Mouse (Mus musculus) forebrain, embryonic 14.5 days (tissue): Measurements from ENCODE around the gene Tial1. TPM values are rescaled to one million over a fixed set of nuclear protein-coding genes. Genes with fewer than 3 reads are reported as not detected.

Experiments used
- ATAC-seq: fragments of 200-750 bp; cut with Nextera tagmentation; 2 replicates; pipeline ENCODE4 v1.8.0; 2017; ENCODE audit warnings: mild to moderate bottlenecking, moderate library complexity
- DNase-seq: peaks from one replicate; pipeline ENCODE4 v3.0.0-alpha.2; 2015; ENCODE audit warnings: low spot score
- H3K27ac ChIP-seq: fragments of 300-500 bp; sonication (generic); 2 replicates; pipeline ENCODE4 v1.5.1; 2014; ENCODE audit warnings: low read depth, mild to moderate bottlenecking, control low read depth, low read length, moderate library complexity
- H3K27me3 ChIP-seq: fragments of 300-500 bp; sonication (generic); replicated peaks from 2 replicates; pipeline ENCODE4 v1.6.1; 2014; ENCODE audit warnings: low read length, control low read depth, mixed read lengths; ENCODE audit not compliant: control insufficient read depth, insufficient read depth
- H3K36me3 ChIP-seq: fragments of 300-500 bp; sonication (generic); 2 replicates; pipeline ENCODE4 v1.6.1; 2014; ENCODE audit warnings: low read length, control low read depth; ENCODE audit not compliant: control insufficient read depth, insufficient read depth
- H3K4me1 ChIP-seq: fragments of 300-500 bp; sonication (generic); 2 replicates; pipeline ENCODE4 v1.6.1; 2014; ENCODE audit warnings: antibody characterized with exemption, low read length, control low read depth; ENCODE audit not compliant: control insufficient read depth, insufficient read depth
- H3K4me2 ChIP-seq: fragments of 300-500 bp; sonication (generic); 2 replicates; pipeline ENCODE4 v1.6.1; 2014; ENCODE audit warnings: mild to moderate bottlenecking, control low read depth, low read length
- H3K4me3 ChIP-seq: fragments of 300-500 bp; sonication (generic); 2 replicates; pipeline ENCODE4 v1.5.1; 2014; ENCODE audit warnings: low read depth, low read length, control low read depth
- H3K9ac ChIP-seq: fragments of 300-500 bp; sonication (generic); 2 replicates; pipeline ENCODE4 v1.6.1; 2014; ENCODE audit warnings: mild to moderate bottlenecking, low read length, control low read depth, moderate library complexity
- H3K9me3 ChIP-seq: fragments of 300-500 bp; sonication (generic); replicated peaks from 2 replicates; pipeline ENCODE4 v1.6.1; 2016; ENCODE audit warnings: low read length, control low read depth, mixed read lengths; ENCODE audit not compliant: control insufficient read depth
- WGBS: fragments of 180-500 bp; shearing (Covaris S2); extraction: QIAGEN DNeasy Blood & Tissue Kit; methylation state at CpG from one replicate; pipeline ENCODE4 v1.1.7; 2014; 5-methylcytosine and 5-hydroxymethylcytosine counted together
- polyA plus RNA-seq: library from polyadenylated mRNA; unstranded; fragments of >200 nt; fragmentation: Nextera tagmentation; extraction: Ambion mirVana; gene quantifications from 2 replicates; pipeline ENCODE4 v1.2.1, GENCODE M21; 2014

The Tial1 gene
- polyA plus RNA-seq, 1 experiment from 2014 or later, result 30.6 TPM

GRCm38 (mm10) chr7:128422491-128422890 lies 39.0 kb downstream of the Tial1 start:
- Histone ChIP-seq H3K36me3 (no peaks in the 10 kb centered on the region), H3K4me3 (no peak overlapping the region), H3K9me3 (no peaks in the 10 kb centered on the region), H3K4me1 (peaks cover 3% of the 10 kb centered on the region; the same call in 1 of the 2 replicates), H3K4me2 (no peak overlapping the region), H3K27ac (no peak overlapping the region), H3K9ac (no peak overlapping the region), H3K27me3 (peaks cover 27% of the 10 kb centered on the region)
- ATAC-seq (no peak), DNase-seq (no peak)
- 73% methylated on average over 3 of the region's 3 CpGs for WGBS

GRCm38 (mm10) chr7:128421701-128422100 lies 39.8 kb downstream of the Tial1 start:
- no peak for ATAC-seq
- H3K4me2 ChIP-seq, result no peak overlapping the region
- peaks cover 6% of the 10 kb centered on the region; the same call in 1 of the 2 replicates for H3K4me1 ChIP-seq
- H3K9me3 ChIP-seq, result no peaks in the 10 kb centered on the region
- no peaks in the 10 kb centered on the region for H3K36me3 ChIP-seq
- H3K27me3 ChIP-seq, result peaks cover 35% of the 10 kb centered on the region
- no peak overlapping the region for H3K27ac ChIP-seq
- no peak overlapping the region for H3K4me3 ChIP-seq
- 88% methylated on average over 7 of the region's 7 CpGs for WGBS
- no peak for DNase-seq
- no peak overlapping the region for H3K9ac ChIP-seq

GRCm38 (mm10) chr7:128419690-128420089 lies 41.8 kb downstream of the Tial1 start:
- Histone ChIP-seq H3K4me3 (no peak overlapping the region), H3K27me3 (peaks cover 45% of the 10 kb centered on the region), H3K9ac (no peak overlapping the region), H3K27ac (no peak overlapping the region), H3K4me1 (peaks cover 6% of the 10 kb centered on the region; the same call in 1 of the 2 replicates), H3K4me2 (no peak overlapping the region), H3K9me3 (no peaks in the 10 kb centered on the region), H3K36me3 (no peaks in the 10 kb centered on the region)
- WGBS, result 3% methylated on average over 9 of the region's 9 CpGs
- ATAC-seq (no peak), DNase-seq (no peak)

GRCm38 (mm10) chr7:128417930-128418779 lies 43.4 kb downstream of the Tial1 start, which contains the start of gene Rgs10:
Rgs10 (minus strand) TSS chr7:128418758.
- H3K36me3 ChIP-seq, result no peaks in the 10 kb centered on the region
- ATAC-seq, result peak; percentile 91
- peak within 1 kb of the TSS; percentile 97 for H3K4me2 ChIP-seq
- peak within 1 kb of the TSS; percentile 66 for H3K9ac ChIP-seq
- peaks cover 6% of the 10 kb centered on the region; the same call in 1 of the 2 replicates for H3K4me1 ChIP-seq
- peak; percentile 54 for DNase-seq
- no peaks in the 10 kb centered on the region for H3K9me3 ChIP-seq
- peaks cover 48% of the 10 kb centered on the region for H3K27me3 ChIP-seq
- WGBS, result under 1% methylated on average over 86 of the region's 102 CpGs
- H3K27ac ChIP-seq, result no peak within 1 kb of the TSS
- peak within 1 kb of the TSS; percentile 66 for H3K4me3 ChIP-seq

- ATAC-seq (no peak; the same call in 1 of the 2 replicates), DNase-seq (peak; percentile 33)
- H3K36me3 ChIP-seq, result no peaks in the 10 kb centered on the region
- H3K4me3 ChIP-seq, result peak overlapping the region; percentile 66
- WGBS, result 3% methylated on average over 32 of the region's 32 CpGs
- peaks cover 48% of the 10 kb centered on the region for H3K27me3 ChIP-seq
- H3K9ac ChIP-seq, result peak overlapping the region; percentile 66
- peak overlapping the region; percentile 97 for H3K4me2 ChIP-seq
- H3K27ac ChIP-seq, result no peak overlapping the region
- H3K9me3 ChIP-seq, result no peaks in the 10 kb centered on the region
- H3K4me1 ChIP-seq, result peaks cover 6% of the 10 kb centered on the region; the same call in 1 of the 2 replicates
Measured at GRCm38 (mm10) chr7:128417226-128417929, 44.1 kb downstream of the Tial1 start.

GRCm38 (mm10) chr7:128416664-128417063 lies 44.9 kb downstream of the Tial1 start:
- H3K4me2 ChIP-seq, result no peak overlapping the region; the same call in 1 of the 2 replicates
- peaks cover 6% of the 10 kb centered on the region; the same call in 1 of the 2 replicates for H3K4me1 ChIP-seq
- no peaks in the 10 kb centered on the region for H3K9me3 ChIP-seq
- no peak for ATAC-seq
- H3K27ac ChIP-seq, result no peak overlapping the region
- H3K9ac ChIP-seq, result no peak overlapping the region
- peak overlapping the region; percentile 66; the same call in 1 of the 2 replicates for H3K4me3 ChIP-seq
- no peaks in the 10 kb centered on the region for H3K36me3 ChIP-seq
- no peak for DNase-seq
- H3K27me3 ChIP-seq, result peaks cover 48% of the 10 kb centered on the region
- 60% methylated on average over 6 of the region's 6 CpGs for WGBS

GRCm38 (mm10) chr7:128414433-128414832 lies 47.1 kb downstream of the Tial1 start:
- 57% methylated on average over 8 of the region's 8 CpGs for WGBS
- Histone ChIP-seq H3K27ac (no peak overlapping the region), H3K4me3 (no peak overlapping the region), H3K27me3 (peaks cover 36% of the 10 kb centered on the region), H3K36me3 (no peaks in the 10 kb centered on the region), H3K9ac (no peak overlapping the region), H3K4me2 (no peak overlapping the region), H3K9me3 (no peaks in the 10 kb centered on the region), H3K4me1 (peaks cover 6% of the 10 kb centered on the region; the same call in 1 of the 2 replicates)
- no peak for DNase-seq
- no peak for ATAC-seq

- Histone ChIP-seq H3K36me3 (no peaks in the 10 kb centered on the region), H3K27me3 (peaks cover 19% of the 10 kb centered on the region), H3K27ac (no peak overlapping the region), H3K4me1 (no peaks in the 10 kb centered on the region; the same call in 1 of the 2 replicates), H3K4me2 (no peak overlapping the region), H3K4me3 (no peak overlapping the region), H3K9ac (no peak overlapping the region), H3K9me3 (no peaks in the 10 kb centered on the region)
- DNase-seq, result no peak
- WGBS, result 68% methylated on average over 10 of the region's 10 CpGs
- no peak for ATAC-seq
Measured at GRCm38 (mm10) chr7:128412071-128412833, 49.3 kb downstream of the Tial1 start.
